Mouse (Mus musculus) 3134 (cell line): ENCODE measurements around the gene Rpp25.

Source experiments
- DNase-seq: peaks from one replicate; pipeline ENCODE4 v3.0.0-alpha.2; 2011; ENCODE audit warnings: low spot score; ENCODE audit not compliant: insufficient read length; ENCODE audit errors: extremely low read depth

Gene Rpp25

DNA sequence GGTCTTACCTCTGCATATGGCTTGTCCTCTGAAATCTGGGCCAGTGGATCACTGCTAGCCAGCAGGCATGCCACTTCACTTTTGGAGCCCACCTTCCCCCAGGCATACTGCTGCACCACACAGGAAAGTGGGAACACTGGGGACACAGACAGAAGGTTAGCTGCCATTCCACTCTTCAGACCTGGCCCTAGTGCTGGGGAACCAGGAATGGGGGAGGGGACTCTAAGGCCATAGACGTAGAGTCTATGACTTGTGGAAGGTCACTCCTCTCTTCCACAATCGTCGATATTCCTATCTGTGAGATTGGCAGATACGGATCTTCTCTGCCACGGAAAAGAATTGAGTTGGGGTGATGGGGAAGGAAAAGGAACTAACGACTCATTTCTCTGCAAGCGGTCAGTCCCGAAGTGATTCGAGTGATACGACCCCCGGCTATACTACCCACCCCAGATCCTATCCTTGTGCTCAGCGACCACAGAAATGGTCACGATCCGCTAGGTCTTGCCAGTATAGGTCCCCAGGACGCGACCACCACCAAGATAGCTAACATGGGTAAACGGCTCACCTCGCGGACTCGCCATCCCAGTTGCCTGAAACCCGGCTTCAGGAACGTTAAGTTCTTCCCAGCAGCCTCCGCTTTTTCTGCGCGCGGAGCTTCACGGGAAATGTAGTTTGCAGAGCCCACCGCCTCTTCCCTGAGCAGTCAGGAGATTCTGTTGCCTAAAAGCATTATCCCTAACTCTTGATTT, 48.5 kb downstream of the Rpp25 start, which contains the start of gene Mpi:
Gene Mpi (minus strand): TSS at position 625 of the 749 bp plus-strand sequence.
- peak; percentile 59 for DNase-seq

DNA sequence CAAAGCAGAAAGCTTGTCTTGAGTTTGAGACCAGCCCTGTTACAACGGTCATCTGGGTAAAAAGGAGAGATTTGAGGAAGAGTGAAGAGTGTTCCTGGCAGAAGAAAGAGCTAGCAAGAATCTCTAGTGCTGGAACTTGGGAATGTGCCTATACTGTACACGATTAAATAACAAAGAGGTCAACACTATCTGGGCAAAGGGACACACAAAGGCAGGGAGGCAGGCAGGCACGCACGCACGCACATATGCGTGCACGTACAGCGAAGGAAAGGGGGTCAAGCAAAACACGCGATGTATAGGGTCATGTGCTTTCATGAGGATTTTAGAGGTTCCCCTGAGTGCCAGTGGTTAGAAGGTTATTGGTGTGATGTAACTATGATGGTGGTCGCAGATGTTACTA, 49.3 kb downstream of the Rpp25 start:
- DNase-seq, result no peak

- no peak for DNase-seq
Measured at GRCm38 (mm10) chr9:57554753-57555152, 50.9 kb downstream of the Rpp25 start.
